Mouse (Mus musculus) left cerebral cortex, adult 9 months (tissue): ENCODE results near the gene Bst2.

Experiments used
- DNase-seq, 2 experiments: peaks; one replicate each; pipeline ENCODE4 v3.0.0; 2022; ENCODE audit warnings: low spot score in 2 of 2

Bst2 gene

DNA sequence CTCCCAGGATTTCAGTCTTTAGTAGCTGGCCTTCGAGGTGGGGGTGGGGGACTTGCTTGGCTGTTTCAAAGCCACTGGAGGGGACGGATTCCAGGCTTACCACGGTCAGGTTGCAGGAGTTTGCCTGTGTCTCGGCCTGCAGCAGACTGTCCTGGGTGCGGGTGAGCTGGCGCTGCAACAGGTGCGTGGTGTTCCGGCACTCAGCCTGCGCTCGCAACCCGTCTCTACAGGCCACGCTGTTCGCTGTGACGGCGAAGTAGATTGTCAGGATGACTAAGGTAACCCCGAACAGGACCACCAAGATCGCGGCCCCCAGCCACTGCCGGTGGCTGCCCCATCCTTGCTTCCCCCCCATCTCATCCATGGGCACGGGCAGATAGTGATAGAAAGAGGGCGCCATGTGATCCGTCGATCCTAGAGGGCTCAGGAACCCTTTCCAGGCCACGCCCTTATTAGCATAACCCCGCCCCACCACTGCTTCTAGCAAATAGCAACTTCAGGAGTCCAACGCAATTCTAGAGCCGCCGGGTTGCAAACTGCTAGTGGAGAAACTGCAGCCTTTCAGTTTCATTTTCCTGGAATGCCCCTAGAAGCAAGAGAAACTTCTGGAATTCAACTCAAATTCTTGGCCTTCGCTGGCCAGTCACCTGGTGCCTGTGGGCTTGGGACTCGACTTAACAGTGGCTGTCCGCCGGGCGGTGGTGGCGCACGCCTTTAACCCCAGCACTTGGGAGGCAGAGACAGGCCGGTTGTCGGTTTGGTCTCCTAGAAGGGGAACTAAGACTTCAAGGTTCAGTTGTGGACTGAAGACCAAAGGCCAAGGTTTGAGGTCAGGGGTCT, at the start of gene Bst2:
Gene Bst2, minus strand, starts transcription at position 429 of the 840 bp plus-strand sequence.
- peak in 1 of 2 experiments; percentile 53 for DNase-seq

DNA sequence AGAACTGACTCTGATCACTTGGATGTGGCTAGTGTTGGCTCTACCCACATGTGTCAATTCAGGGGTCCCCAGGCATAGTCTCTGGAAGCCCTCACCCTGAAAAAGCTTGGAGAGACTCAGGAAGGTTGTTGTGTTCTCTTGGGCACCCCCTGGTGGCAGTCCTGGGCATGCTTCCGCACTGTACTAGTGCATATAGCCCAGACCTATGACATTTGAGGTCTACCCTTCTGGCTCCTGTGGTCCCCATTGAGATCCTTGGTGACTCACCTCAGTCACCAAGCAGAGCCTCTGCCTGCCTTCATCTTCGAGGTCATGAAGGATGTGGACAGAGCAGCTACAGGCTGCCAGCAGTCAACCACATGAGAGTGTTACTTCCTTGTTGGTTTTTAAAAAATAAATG, 49.6 kb upstream of the Bst2 start:
- no peak for DNase-seq

DNA sequence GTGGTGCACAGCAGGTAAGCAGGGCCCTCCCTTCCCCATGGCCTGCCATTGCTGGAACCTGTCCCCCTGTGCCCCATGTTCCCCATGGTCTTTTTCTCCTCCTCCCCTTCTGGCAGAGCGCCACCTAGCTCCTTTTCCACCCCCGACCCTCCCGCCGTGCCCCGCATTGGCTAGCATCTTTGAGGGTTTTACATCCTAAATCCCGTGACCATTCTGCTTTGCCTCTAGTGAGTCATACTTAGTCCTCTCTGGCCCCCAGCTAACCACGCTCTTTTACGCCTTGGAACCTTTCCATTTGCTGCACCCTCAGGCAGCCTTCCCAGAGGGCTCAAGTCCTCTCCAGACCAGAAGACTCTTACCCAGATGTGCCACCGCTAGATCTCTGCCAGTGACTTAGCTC, 42.9 kb upstream of the Bst2 start:
- DNase-seq, result no peak

DNA sequence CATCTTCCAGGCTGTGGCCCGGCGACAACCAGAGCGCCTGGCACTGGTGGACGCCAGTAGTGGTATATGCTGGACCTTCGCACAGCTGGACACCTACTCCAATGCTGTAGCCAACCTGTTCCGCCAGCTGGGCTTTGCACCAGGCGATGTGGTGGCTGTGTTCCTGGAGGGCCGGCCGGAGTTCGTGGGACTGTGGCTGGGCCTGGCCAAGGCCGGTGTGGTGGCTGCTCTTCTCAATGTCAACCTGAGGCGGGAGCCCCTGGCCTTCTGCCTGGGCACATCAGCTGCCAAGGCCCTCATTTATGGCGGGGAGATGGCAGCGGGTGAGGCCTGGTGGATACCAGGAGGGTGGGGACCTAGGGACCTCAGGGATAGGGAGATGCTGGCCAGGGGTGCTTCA, 42.2 kb upstream of the Bst2 start:
- no peak for DNase-seq

DNA sequence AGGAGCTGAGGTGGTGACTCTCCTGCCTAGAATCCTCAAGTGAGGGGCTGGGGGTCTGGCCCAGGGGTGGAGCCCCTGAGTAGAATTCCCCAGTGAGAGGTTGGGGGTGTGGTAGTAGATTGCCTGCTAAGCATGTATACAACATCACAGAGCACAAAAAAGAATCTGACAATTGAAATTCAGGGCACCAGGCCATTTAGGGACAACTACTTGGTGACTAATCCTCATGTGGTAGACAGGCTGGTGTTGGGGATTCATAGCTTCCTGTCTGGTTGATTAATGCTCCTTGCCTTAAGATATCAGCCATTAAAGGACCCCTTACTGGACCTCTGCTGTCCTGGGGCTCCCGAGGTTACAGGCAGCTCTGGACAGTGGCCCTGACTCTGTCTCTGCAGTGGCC, 41.8 kb upstream of the Bst2 start:
- no peak for DNase-seq

DNA sequence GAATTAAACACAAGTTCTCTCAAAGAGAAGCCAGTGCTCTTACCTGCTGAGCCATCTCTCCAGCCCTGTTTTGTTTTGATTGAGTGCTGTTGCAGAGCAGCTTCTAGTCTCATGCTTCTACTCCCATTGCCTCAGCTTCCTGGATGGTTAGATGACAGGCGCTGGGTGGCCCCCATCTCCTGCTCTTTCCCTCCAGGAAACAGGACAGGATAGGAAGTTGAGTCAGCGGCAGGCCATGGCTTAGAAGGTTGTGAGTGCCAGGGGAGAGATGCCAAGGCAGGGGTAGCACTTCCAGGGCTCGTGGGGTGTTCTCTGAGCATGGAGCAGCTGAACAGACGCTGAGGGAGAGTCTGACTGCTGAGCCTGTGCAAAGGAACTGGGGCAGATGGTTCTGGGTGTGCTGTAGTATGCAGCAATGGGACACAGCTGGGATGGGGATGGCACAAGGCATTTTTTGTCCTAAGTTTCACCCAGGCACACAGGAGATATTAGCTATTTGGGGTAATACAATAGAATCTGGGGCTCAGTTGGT, 40.7 kb upstream of the Bst2 start:
- DNase-seq, result no peak

DNA sequence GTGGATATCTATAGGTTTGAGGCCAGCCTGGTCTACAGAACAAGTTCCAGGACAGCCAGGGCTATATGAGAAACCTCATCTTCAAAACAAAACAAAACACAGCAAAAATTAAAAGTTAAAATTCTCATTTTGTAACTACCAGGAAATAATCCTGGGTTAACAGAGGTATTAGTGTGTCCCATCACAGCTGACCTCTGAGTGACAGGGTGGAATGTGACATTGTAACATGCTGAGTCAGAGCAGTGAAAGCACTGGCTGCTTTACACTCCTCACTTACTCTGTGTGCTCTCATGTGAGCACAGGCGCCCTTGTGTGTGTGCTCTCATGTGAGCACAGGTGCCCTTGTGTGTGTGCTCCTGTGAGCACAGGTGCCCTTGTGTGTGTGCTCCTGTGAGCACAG, 37.8 kb upstream of the Bst2 start:
- DNase-seq, result no peak

DNA sequence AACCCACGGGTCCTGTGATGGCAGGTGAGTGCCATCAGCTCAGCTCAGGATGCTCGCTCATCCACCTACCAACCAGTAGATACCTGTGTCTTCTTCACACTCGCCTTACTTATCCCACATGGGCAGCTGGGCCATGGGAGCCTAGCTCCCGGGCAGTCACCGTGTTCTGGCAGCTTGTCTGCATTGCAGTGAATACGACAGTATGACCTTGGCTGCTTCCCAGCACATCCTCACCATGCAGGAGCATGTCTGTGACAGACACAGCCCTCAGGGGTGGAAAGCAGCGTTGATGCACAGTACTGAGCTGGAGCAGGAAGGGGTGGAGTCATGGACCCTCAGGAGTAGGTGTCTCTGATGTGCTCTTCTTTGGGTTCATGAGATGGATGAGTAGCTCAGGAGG, 37.2 kb upstream of the Bst2 start:
- DNase-seq, result no peak

DNA sequence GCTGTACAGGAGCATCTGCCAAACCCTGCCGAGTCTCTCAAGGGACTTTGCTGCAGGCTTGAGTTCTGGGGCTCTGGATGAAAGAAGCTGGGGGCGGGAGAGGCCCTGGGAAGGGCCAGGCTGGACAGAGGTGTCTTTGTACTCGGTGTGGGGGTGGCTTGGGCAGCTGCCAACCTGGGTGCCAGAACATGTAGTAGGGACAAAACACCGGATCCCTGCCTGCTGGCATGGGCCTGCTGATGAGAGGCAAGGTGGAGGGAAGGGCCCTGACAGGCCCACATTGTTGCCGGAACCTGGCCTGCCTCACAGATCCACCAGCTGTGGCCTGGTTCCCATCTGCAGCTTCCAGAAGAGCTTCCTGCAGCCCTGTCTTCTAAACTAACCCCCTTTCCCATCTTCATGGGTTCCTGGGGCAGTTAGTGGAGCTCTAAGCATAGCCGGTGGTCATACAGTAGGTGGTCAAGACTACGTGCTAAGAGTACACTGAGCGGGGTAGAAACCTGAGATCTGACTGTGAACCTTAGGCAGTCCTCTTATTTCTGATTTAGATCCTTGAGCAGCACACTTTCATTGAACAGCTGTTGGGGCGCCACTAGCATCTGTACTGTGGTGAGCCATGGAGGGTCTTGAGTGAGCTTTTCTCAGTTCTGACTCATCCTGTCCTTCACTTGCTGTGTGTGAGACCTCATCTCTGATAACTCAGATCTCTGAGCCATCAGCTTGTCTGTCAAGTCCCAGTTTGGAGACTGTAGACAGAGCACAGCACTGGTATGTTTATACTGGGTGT, 35.8 kb upstream of the Bst2 start:
- DNase-seq, result peak; percentile 68 to 90

DNA sequence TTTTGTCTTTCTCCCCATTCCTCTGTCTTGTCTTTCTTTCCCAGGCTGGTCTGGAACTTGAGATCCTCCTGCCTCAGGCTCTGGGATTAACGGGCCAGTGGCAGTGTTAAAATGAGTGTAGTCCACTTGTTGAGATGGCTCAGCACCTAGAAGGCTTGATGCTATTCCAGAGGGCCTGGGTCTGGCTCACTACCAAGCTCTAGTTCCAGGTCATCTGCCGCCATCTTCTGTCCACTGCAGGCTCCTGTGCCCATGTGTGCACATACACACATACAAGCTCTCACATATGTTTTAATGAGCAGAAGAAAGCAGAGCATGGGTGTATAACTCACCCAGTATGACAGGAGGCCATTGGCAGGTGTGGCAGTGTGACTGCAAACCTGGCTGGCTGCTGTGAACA, 34.8 kb upstream of the Bst2 start:
- DNase-seq, result no peak

DNA sequence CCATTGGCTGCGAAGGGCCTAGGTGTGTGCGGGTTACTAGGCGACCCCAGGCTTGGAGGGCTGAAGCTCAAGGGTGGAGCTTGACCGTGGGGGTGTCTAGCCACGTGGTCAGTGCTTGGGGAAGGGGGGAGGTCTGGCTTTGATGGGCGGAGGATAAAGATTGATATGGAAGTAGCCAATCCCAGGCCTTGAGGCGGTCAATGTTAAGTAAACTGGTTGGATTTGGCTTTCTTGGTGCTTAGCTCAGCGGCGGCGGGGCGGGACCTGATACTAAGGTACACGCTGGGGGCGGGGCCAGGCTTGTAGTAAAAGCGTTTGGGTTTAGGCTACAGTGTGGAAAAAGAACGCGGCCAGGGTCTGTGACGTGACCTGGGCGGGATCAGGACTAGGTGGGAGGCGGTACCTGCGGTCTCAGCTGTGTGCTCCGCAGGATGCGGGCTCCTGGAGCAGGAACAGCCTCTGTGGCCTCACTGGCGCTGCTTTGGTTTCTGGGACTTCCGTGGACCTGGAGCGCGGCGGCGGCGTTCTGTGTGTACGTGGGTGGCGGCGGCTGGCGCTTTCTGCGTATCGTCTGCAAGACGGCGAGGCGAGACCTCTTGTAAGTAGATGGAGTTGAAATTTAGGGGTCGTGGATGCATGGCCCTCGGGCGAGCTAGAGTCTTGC, 33.2 kb upstream of the Bst2 start:
- DNase-seq, result peak; percentile 97 to 98

DNA sequence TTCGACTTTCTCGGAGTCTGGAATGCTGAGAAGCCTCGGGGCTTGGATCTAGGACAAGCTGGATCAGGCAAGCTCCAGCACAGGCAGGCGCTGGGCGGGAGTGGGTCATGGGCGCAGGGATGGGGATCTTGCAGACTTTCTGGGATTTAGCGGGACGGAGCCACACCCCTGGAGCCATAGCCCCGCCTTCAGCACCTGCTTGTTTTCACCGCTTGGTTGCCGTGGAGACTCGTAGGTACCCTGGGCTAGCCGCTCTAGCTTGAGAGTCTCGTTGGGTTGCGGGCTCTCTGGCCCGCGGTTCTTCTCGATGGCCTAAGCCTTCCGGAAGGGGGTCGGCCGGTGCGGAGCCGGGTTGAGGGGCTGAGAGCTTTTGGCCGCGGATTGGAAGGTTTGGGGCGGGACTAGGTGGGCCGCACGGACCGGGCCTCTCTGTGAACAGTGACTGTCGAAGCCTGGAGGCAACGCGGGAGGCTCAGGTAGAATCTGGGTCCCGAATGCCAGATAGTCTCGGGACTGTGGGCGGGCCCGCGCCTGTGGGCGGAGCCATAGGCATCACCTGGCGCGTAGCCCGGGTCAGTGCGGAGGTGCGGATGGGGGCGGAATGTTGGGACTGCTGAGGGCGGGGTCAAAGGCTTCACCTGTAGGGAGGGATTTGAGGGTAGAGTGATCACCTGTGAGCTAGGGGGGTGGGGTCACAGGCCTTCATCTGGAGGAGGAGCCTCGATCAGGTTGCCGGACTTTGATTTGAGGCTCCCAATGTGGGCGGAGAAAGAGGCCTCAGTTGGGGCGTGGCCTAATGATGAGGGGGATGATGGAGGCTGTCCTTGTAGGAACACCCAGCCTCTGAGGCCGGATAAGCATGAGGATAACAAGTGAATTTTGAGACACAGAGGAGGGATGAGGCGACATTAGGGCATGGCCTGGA, 32.4 kb upstream of the Bst2 start:
- DNase-seq, result peak; percentile 92 to 96

DNA sequence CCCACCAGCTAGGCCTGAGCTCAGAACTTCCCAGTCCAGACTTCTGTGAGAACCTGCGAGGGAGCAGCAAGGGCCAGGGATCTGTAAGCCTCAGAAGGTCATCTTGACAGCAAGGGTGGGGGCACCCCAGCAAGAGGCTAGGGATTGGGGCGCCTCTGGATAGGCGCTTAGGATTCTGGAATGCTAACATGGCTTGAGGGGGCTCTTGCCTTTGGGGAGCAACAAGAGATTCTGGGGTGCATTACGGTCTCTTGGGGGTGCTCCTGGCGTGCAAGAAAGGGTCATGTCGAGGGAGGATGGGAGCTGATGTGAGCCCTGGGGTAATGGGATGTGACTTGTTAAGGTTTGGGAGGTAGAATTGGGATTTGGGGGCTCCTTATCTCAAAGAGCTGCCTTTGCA, 31.7 kb upstream of the Bst2 start:
- no peak for DNase-seq

DNA sequence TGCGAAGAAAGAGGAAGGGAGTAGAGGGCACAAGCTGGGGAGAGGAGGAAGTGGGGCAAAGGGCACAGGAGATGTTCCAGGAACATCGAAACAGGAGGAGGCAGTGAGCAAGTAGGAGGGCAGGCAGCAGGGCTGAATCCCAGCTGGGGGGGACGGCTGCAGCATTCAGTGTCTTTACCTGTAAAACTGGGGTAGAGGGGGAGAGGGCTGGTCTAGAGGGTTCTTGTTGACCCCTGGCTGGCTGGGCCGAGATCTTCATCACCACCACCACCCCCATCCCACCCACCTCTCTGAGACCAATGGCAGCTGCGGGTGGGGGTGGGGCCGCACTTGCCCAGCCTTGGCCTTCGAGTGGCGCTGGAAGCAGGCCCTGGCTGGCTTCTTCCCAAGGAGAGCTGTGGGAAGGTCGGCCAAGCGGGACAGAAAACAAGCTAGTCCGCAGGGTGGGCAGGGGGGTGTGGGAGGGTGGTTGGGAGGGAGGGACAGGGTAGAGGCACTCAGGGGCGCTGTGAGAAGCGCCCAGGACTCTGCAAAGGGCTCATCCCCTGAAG, 31.2 kb upstream of the Bst2 start, which contains the start of gene Slc27a1:
Gene Slc27a1, plus strand, starts transcription at position 496 of the 551 bp plus-strand sequence.
- peak in 1 of 2 experiments; percentile 64 for DNase-seq

DNA sequence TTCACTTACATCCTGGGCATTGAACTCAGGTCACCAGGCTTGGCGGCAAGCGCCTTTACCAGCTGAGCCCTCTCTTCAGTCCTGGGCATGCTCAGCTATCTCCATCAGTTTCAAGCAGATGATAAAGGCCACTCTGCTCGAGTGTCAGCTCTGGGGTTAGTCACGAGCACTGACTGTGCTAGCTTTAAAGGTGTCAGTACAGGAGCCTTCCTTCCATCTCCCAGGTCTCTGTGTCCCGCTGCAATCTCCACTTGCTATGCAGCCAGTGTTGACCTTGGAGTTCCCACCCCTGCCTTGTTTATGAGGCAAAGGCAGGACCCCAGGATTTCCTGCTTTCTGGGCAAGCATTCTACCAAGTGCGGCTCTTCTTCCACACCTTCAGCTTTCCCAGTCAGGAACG, 30.3 kb upstream of the Bst2 start:
- DNase-seq, result no peak

DNA sequence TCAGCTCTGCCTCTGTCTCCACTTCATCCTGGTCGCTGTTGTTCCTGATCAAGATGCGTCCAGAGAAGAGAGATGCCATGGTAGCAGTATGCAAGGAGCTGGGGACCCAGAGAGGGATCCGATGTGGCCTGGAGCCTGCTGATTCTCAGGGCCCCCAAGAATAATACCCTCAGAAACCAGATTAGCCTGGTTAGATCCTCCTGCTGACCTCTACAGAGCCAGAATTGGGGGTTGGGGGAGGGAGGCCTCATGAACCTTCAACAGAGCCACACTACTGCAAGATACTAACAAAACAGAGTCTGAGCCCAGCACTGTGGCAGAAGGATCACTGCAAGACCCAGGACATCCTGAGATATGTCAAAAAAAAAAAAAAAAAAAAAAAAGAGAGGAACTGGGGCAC, 29.2 kb upstream of the Bst2 start, which contains the start of gene Nxnl1:
Gene Nxnl1, minus strand, starts transcription at position 101 of the 400 bp plus-strand sequence.
- DNase-seq, result no peak

DNA sequence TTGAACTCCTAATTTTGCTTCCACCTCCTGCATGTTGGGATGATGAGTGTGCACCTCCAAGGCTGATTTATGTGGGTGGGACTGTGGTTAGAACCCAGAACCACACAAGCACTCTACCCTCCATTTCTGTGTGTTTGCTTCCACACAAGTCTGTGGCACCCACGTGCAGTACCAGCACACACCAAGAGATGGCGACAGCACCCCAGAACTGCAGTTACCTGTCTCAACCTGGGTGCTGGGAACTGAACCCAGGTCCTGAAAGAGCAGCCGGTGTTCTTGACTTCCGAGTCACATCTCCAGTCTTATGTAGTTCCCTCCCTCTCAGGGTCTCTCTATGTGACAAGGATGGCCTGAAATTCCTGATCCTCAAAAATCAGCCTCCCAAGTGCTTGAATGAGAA, 26.7 kb upstream of the Bst2 start:
- DNase-seq, result no peak

DNA sequence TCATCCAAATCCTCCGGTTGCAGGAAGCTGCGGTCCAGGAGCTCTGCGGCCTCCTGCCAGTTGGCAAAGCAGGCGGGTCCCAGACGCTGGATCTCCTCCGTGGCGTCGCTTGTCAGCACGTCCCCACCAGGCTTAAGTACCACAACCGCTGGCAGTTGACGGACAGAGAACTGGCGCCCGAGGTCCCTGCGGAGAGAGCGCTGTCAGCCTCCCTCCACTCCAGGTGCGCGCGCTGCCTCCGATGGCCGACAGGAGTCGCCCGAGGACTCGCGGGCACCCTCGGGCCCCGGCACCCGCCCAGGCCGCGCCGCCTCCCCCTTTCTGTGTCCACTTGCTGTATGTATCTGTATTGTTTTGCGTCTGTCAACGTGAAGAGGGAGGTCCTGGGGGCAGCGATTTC, 25.5 kb upstream of the Bst2 start:
- peak in 1 of 2 experiments; percentile 71 for DNase-seq

DNA sequence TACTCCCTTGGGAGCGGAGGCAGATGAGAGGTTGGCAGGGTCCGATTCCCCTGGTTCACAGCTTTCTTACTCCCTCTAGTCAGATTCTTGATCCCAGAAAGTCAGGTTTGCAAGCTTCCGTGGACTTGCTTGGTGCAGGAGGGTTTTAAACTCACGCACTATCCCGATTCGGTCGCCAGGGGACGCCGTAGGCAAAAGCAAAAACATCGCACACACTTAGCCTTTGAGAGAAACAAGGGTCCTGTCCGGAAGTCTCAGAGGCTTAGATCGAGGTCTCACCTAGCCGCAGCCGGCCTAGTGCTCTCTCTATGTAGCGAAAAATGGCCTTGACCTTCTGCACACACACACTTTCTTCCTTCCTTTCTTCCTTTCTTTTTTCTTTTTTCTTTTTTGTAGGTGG, 24.1 kb upstream of the Bst2 start:
- no peak for DNase-seq

DNA sequence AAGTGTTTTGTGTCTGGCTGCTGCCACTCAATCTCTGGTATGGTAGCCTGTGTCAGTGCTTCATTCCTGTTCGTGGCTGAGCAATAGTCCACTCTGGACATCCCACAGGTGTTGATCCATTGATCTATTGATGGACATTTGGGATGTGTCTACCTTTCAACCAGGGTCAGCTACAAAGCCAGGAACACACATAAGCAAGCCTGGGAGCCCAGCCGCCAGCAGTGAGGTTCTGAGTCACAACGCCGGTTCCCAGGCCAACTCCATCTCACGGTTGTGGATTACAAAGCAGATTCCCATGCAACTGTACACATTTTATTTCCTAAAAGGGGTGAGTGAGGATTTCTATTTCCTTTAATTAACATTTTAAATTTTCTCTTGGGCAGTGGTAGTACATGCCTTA, 23.5 kb upstream of the Bst2 start:
- no peak for DNase-seq

DNA sequence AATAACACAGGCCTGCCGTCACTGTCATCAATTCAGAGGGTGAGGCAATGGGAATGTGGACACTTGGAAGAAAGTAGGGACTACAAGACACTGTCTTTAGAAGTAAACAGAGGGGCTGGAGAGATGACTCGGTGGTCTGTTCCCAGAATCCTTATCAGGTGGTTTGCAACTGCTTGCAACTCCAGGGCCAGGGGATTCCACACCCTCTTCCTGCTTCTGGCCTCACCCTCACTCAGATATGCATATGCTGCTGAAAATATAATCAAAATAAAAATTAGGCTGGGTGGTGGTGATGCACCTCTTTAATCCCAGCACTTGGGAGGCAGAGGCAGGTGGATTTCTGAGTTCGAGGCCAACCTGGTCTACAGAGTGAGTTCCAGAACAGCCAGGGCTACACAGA, 22.8 kb upstream of the Bst2 start:
- no peak for DNase-seq
